Mouse (Mus musculus) heart, embryonic 13.5 days (tissue): ENCODE measurements around the gene Maml2. TPM values are rescaled to one million over a fixed set of nuclear protein-coding genes. Genes with fewer than 3 reads are reported as not detected.

ENCODE experiments used
- ATAC-seq: fragments of 200-750 bp; cut with Nextera tagmentation; 2 replicates; pipeline ENCODE4 v1.8.0; 2017; ENCODE audit warnings: moderate TSS enrichment; ENCODE audit not compliant: insufficient number of reproducible peaks, low FRiP score, low TSS enrichment; ENCODE audit errors: extremely low read depth
- H3K27ac ChIP-seq: fragments of 300-500 bp; sonication (generic); replicated peaks from 2 replicates; pipeline ENCODE4 v1.5.1; 2015; ENCODE audit warnings: moderate library complexity, mild to moderate bottlenecking, inconsistent platforms
- H3K27me3 ChIP-seq: fragments of 300-500 bp; sonication (generic); replicated peaks from 2 replicates; pipeline ENCODE4 v1.6.1; 2015; ENCODE audit warnings: mild to moderate bottlenecking, inconsistent platforms
- H3K36me3 ChIP-seq: fragments of 300-500 bp; sonication (generic); 2 replicates; pipeline ENCODE4 v1.6.1; 2015; ENCODE audit warnings: mild to moderate bottlenecking, inconsistent platforms
- H3K4me1 ChIP-seq: fragments of 300-500 bp; sonication (generic); 2 replicates; pipeline ENCODE4 v1.6.1; 2015; ENCODE audit warnings: inconsistent platforms
- H3K4me2 ChIP-seq: fragments of 300-500 bp; sonication (generic); 2 replicates; pipeline ENCODE4 v1.6.1; 2015; ENCODE audit warnings: inconsistent platforms, mild to moderate bottlenecking, moderate library complexity
- H3K4me3 ChIP-seq: fragments of 300-500 bp; sonication (generic); 2 replicates; pipeline ENCODE4 v1.5.1; 2015; ENCODE audit warnings: moderate library complexity, mild to moderate bottlenecking, inconsistent platforms
- H3K9ac ChIP-seq: fragments of 300-500 bp; sonication (generic); 2 replicates; pipeline ENCODE4 v1.6.1; 2015; ENCODE audit warnings: inconsistent platforms, mild to moderate bottlenecking, moderate library complexity
- H3K9me3 ChIP-seq: fragments of 300-500 bp; sonication (generic); 2 replicates; pipeline ENCODE4 v1.6.1; 2016; ENCODE audit warnings: inconsistent platforms
- WGBS: fragments of 180-500 bp; shearing (Covaris S2); methylation state at CpG from one replicate; pipeline ENCODE4 v1.1.7; 2015; ENCODE audit warnings: mixed read lengths; 5-methylcytosine and 5-hydroxymethylcytosine counted together
- polyA plus RNA-seq: library from polyadenylated mRNA; unstranded; fragments of >200 nt; fragmentation: Nextera tagmentation; extraction: Ambion mirVana; gene quantifications from 2 replicates; pipeline ENCODE4 v1.2.1, GENCODE M21; 2015

Maml2 gene
- polyA plus RNA-seq, 1 experiment from 2014 or later, result 9.5 TPM

DNA sequence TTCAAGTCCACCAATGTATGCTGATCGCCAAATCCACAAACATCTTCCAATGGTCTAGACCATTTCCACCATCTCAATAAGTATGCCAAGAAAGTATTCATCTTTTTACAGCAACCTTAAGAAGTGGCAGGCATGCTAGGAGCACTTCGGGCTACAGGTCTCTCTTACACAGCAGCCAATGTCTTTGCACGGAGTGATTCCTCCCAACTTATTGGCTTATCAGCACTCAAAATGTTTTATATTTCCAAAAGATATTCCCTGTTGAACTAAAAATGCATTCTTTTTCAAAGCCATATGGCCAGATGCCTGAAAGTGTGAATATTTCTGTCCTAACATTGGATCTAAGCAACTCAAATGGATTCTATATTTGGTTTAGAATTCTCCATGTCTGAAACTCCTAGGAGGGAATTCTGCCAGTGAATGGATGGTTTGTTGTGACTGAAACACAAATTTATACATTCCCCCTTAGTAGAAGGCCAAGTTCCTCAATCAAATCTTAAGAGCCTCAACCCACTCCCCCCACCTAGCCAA, 326.2 kb downstream of the Maml2 start:
- Histone ChIP-seq H3K4me2 (no peak overlapping the region), H3K27me3 (no peaks in the 10 kb centered on the region), H3K36me3 (peaks cover 23% of the 10 kb centered on the region), H3K4me3 (no peak overlapping the region), H3K9ac (no peak overlapping the region), H3K9me3 (no peaks in the 10 kb centered on the region; the same call in 1 of the 2 replicates), H3K4me1 (peaks cover 7% of the 10 kb centered on the region), H3K27ac (no peak overlapping the region)
- ATAC-seq, result no peak
- 87% methylated on average over 3 of the region's 3 CpGs for WGBS

DNA sequence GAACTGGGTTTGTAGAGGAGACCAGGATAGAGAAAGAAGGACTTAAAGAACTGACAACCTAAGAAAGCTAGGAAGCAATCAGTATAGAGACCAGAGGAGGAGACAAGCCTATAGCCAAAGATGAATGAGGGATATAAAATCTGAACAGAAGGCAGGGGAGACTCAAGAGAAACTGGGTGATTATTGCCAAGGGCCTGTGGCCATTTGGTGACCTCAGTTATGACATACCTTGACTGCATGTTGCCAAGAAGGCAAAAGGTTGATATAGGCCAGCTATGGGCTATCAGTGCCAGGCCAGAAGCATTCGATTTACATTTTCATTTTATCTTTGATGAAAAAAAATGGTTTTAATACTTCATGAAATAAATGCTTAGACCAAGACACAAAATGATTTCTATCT, 327.0 kb downstream of the Maml2 start:
- Histone ChIP-seq H3K36me3 (peaks cover 23% of the 10 kb centered on the region), H3K4me1 (peaks cover 7% of the 10 kb centered on the region), H3K9ac (no peak overlapping the region), H3K27me3 (no peaks in the 10 kb centered on the region), H3K4me2 (no peak overlapping the region), H3K27ac (no peak overlapping the region), H3K9me3 (no peaks in the 10 kb centered on the region), H3K4me3 (no peak overlapping the region)
- WGBS, result 84% methylated on average over 1 of the region's 1 CpGs
- no peak for ATAC-seq

DNA sequence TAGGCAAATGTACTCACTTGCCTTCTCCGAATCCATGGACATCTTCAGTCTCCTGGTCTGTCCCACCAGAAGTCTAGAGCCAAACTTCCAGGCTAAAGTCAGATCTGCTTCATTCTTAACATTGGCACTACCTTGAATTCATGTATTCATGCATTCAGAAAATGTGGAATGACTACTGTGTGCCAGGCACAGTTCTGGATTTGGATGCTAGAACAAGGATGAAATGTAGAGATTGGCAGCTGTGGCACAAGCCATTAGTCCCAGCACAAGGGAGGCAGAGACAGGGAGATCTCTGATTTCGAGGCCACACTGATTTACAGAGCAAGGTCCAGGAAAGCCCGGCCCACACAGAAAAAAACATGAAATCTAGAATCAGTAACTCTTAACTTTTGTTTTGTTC, 327.5 kb downstream of the Maml2 start:
- no peaks in the 10 kb centered on the region for H3K27me3 ChIP-seq
- ATAC-seq, result no peak
- no peak overlapping the region for H3K4me2 ChIP-seq
- H3K27ac ChIP-seq, result no peak overlapping the region
- no peaks in the 10 kb centered on the region for H3K9me3 ChIP-seq
- 79% methylated on average over 3 of the region's 3 CpGs for WGBS
- peaks cover 7% of the 10 kb centered on the region for H3K4me1 ChIP-seq
- H3K36me3 ChIP-seq, result peaks cover 19% of the 10 kb centered on the region
- H3K4me3 ChIP-seq, result no peak overlapping the region
- H3K9ac ChIP-seq, result no peak overlapping the region

DNA sequence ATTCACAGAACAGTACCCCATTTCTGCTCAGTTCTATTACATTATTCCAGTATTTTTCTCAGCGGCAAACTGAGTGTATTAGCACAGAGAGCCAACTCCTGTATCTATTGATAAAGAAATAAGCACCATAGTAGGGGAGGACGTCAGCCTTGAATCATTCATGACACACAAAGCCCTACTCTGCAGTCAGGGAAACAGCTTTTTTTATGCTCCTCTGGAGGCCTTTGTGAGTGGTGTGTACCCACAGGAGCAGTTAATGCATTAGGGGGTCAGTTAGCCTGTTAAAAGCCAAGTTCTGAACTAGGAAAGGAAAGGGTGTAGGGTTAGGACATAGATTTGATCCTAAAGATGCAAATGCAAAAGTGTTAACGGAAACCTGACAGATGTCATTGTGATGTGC, 328.7 kb downstream of the Maml2 start:
- H3K9me3 ChIP-seq, result no peaks in the 10 kb centered on the region
- no peak overlapping the region for H3K4me2 ChIP-seq
- 67% methylated on average over 3 of the region's 3 CpGs for WGBS
- peaks cover 6% of the 10 kb centered on the region for H3K36me3 ChIP-seq
- H3K27me3 ChIP-seq, result no peaks in the 10 kb centered on the region
- no peak overlapping the region for H3K4me3 ChIP-seq
- ATAC-seq, result no peak
- no peak overlapping the region for H3K27ac ChIP-seq
- H3K9ac ChIP-seq, result no peak overlapping the region
- H3K4me1 ChIP-seq, result peaks cover 7% of the 10 kb centered on the region

DNA sequence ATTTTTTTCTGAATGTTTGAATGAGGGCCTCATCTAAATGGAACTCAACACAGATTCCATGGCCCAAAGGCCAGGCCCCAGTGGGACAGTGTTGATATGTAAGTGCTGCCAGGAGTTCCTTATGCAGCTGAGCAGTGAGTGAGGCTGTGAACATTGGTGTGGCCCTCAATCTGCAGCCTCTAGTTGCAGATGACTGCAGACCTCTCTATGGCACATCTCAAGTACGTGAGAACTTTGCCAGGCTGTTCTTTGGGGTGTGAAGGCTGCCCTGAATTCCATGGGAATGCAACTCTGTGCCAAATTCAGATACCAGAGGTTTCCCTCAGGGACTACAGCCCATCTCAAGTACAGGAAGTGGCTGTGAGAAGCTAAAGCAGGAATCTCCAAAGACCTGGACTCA, 335.6 kb downstream of the Maml2 start:
- H3K4me1 ChIP-seq, result peaks cover 31% of the 10 kb centered on the region
- WGBS, result 41% methylated on average over 1 of the region's 1 CpGs
- no peak overlapping the region for H3K9ac ChIP-seq
- 0 out of 2 replicates have a peak, but pooled peaks cover 2% of the 10 kb centered on the region for H3K36me3 ChIP-seq
- H3K4me2 ChIP-seq, result no peak overlapping the region
- no peaks in the 10 kb centered on the region for H3K9me3 ChIP-seq
- H3K4me3 ChIP-seq, result no peak overlapping the region
- H3K27ac ChIP-seq, result peak overlapping the region; percentile 41
- no peaks in the 10 kb centered on the region for H3K27me3 ChIP-seq
- peak; percentile 31; the same call in 1 of the 2 replicates for ATAC-seq

DNA sequence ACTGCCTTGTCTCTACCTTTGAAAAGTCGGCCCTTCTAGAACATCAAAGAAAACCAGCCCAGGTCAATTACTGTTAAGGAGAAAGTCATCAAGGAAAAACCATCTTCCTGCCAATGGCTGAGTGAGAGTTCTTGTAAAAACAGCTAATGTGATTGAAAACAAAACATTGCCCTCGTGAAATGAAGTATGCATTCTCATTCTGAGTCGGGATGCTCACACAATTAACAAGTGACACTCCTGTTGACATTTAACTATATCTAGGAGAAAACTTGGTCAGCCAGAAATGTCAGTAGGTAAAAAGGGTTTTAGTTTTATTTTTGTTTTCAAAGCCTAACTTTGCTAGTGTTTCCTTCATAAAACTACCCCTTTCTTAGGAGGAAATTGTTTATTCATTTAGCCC, 341.9 kb downstream of the Maml2 start:
- no peak overlapping the region for H3K27ac ChIP-seq
- WGBS, result 55% methylated on average over 3 of the region's 3 CpGs
- 0 out of 2 replicates have a peak, but pooled peaks cover 2% of the 10 kb centered on the region for H3K36me3 ChIP-seq
- no peak for ATAC-seq
- H3K4me2 ChIP-seq, result no peak overlapping the region
- H3K9me3 ChIP-seq, result no peaks in the 10 kb centered on the region
- H3K4me3 ChIP-seq, result no peak overlapping the region
- no peak overlapping the region for H3K9ac ChIP-seq
- H3K27me3 ChIP-seq, result no peaks in the 10 kb centered on the region
- H3K4me1 ChIP-seq, result peaks cover 27% of the 10 kb centered on the region

DNA sequence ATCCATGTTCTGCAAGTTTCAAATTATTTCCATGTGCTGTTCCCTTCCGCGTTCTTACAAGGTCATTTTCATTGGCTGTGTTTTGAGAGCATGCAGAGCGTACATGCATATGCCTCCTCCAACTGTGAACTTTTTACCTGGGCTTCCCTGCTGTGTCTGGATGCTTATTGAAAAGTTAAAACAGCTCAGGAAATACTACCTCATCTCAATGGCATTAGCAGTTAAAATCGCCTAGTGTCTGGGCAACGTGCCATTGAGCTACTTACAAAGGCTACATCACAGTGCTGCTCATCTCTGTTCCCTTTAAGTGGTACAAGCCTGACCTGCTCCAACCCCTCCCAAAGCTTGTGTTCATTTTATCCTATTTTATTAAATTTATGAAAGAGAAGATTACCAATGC, 347.4 kb downstream of the Maml2 start:
- no peaks in the 10 kb centered on the region for H3K36me3 ChIP-seq
- 38% methylated on average over 5 of the region's 5 CpGs for WGBS
- peak overlapping the region; percentile 35 for H3K4me2 ChIP-seq
- peak overlapping the region; percentile 77 for H3K27ac ChIP-seq
- no peak for ATAC-seq
- H3K9ac ChIP-seq, result no peak overlapping the region; the same call in 1 of the 2 replicates
- no peaks in the 10 kb centered on the region for H3K27me3 ChIP-seq
- H3K9me3 ChIP-seq, result no peaks in the 10 kb centered on the region
- H3K4me3 ChIP-seq, result no peak overlapping the region
- H3K4me1 ChIP-seq, result peaks cover 35% of the 10 kb centered on the region

DNA sequence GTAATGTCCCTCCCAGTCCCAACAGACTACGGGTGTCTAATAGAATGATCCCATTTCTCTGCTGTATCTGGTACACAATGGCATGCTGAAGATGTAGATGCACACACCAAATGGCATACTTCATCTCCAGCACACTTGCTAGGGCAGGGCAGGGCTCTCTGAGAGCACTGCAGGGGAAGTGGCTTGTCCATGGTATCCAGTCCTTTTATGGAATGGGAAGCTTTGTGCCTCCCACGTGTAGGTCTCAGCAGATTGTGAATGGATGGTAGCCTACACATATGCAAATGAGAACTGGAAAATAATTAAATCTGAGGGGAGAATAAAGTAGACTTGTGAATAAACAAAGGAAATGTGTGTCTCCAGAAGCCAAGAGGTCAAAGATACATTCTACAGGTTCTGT, 353.3 kb downstream of the Maml2 start:
- ATAC-seq, result no peak
- 69% methylated on average over 2 of the region's 2 CpGs for WGBS

DNA sequence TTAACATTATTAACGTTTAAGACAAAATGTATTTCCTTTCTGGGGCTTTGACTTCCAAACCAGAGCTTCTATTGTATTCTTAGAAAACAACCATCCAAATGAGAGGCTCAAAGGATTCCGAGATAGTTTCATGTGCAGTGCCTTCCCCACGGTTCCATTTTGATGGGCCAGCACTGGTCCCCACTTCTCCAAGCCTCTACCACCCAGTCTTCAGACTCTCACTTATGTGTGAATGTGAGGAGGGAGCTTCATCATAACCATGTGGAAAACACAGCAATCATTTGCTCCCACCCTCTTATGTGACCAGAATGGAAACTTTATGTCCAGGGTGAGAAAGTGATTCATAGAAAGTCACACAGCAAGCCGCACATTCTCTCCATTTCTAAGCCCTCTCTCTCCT, 354.1 kb downstream of the Maml2 start:
- no peak overlapping the region for H3K4me2 ChIP-seq
- no peak for ATAC-seq
- 77% methylated on average over 4 of the region's 4 CpGs for WGBS
- no peak overlapping the region for H3K4me3 ChIP-seq
- H3K9me3 ChIP-seq, result no peaks in the 10 kb centered on the region
- H3K36me3 ChIP-seq, result no peaks in the 10 kb centered on the region
- H3K9ac ChIP-seq, result no peak overlapping the region
- no peaks in the 10 kb centered on the region for H3K27me3 ChIP-seq
- H3K27ac ChIP-seq, result no peak overlapping the region
- H3K4me1 ChIP-seq, result peaks cover 9% of the 10 kb centered on the region

More for the DNA sequence above, 353.3 kb downstream of the Maml2 start:
- no peaks in the 10 kb centered on the region for H3K27me3 ChIP-seq
- no peak overlapping the region for H3K27ac ChIP-seq
- no peaks in the 10 kb centered on the region for H3K9me3 ChIP-seq
- no peak overlapping the region for H3K9ac ChIP-seq
- H3K36me3 ChIP-seq, result no peaks in the 10 kb centered on the region
- H3K4me2 ChIP-seq, result no peak overlapping the region
- peaks cover 9% of the 10 kb centered on the region for H3K4me1 ChIP-seq
- H3K4me3 ChIP-seq, result no peak overlapping the region

DNA sequence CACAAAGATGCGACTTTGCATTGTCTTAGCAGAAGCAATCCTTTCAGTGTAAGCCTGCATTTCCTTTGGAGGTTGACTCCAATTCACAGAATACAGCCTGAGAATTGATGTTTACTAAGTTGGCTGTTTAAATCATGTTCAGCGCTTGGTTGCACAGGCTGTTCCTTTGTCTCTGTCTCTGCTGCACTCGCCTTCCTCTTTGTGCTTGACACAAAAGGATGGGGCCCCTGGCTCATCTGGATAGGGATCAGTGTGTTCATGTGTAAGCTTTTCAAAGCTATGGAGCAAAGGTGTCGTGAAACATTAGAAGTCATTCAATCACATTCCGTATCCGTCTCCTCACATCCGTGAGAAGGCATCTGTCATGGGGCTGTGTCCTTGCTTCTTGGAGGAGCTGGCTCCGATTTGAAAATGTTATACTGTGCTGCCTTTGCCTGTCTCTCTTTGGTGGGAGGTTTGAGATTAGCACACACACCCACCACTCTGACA, 354.7 kb downstream of the Maml2 start:
- ATAC-seq, result no peak
- Histone ChIP-seq H3K4me3 (no peak overlapping the region), H3K4me1 (peaks cover 9% of the 10 kb centered on the region), H3K27me3 (no peaks in the 10 kb centered on the region), H3K4me2 (0 out of 2 replicates have a peak overlapping the region, but pooled peaks have one; percentile 20), H3K36me3 (no peaks in the 10 kb centered on the region), H3K9me3 (no peaks in the 10 kb centered on the region), H3K9ac (peak overlapping the region; percentile 54), H3K27ac (no peak overlapping the region)
- WGBS, result 64% methylated on average over 8 of the region's 8 CpGs

DNA sequence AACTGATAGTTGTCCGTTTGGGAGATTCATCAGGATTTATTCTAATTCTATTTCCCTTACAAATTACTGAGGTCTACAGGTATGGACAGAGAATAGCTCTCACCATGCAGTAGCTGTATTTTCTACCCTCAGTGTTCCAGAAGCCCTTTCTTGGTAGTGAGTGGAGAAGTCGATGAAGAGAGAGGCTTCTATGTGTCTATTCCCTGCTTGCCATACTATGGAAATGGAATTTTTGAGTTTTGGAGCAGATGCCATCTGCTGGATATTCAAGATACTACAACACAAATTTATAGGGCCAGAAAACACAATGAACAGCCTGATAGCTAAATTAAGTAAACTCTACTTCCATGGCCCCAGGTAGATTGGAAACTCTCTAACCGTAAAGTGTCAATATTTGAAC, 355.2 kb downstream of the Maml2 start:
- Histone ChIP-seq H3K4me3 (no peak overlapping the region), H3K4me2 (0 out of 2 replicates have a peak overlapping the region, but pooled peaks have one; percentile 20), H3K9me3 (no peaks in the 10 kb centered on the region), H3K36me3 (no peaks in the 10 kb centered on the region), H3K27ac (no peak overlapping the region), H3K9ac (peak overlapping the region; percentile 54; the same call in 1 of the 2 replicates), H3K4me1 (peaks cover 9% of the 10 kb centered on the region), H3K27me3 (no peaks in the 10 kb centered on the region)
- 20% methylated on average over 3 of the region's 3 CpGs for WGBS
- no peak for ATAC-seq
